14 mouse cellular contexts compared by ENCODE assay signal in the genomic region with DNA sequence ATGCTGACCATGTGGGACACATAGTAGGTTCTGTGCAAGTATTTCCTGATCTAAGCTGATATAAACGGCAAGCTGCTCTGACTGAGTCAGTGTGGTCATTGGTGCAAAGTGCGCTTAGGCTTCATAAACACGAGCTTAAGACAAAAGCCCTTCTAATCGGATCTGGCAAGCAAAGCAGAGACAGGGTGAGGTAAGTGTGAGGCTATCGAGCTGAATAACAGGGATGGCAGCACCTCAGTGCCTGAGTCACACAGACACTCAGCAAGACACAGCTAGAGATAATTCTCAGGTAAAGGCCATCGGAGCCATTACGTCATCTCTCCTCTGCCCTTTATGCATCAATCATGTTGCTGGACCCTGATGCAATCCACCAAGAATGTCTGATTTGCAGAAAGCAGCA.
DNase-seq lines count a peak whose midpoint lies in the region; ATAC-seq lines count a peak whose summit lies in the region.
"Had no signal": no experiment of that assay in that cellular context is flagged by ENCODE, and none has a peak within 500 bp of the region (broad histone marks: within the 10 kb centered on the region; RNA-seq: fewer than 3 reads in every experiment).

No protein-coding gene starts in this region.

- no peaks in the 10 kb centered on the region for H3K36me3 ChIP-seq in heart, embryonic 10.5 days
- H3K36me3 ChIP-seq in neural tube, embryonic 12.5 days, result no peaks in the 10 kb centered on the region
- no peaks in the 10 kb centered on the region for H3K36me3 ChIP-seq in intestine, embryonic 16.5 days (ENCODE audit: control insufficient read depth, insufficient read depth, low read length)
- H3K36me3 ChIP-seq: embryonic facial prominence, embryonic 13.5 days had no signal

- H3K27me3 ChIP-seq in heart, embryonic 10.5 days (ENCODE audit: insufficient read depth, poor library complexity, severe bottlenecking), result no peaks in the 10 kb centered on the region
- no peaks in the 10 kb centered on the region for H3K27me3 ChIP-seq in neural tube, embryonic 12.5 days (replicated peaks)
- H3K27me3 ChIP-seq in intestine, embryonic 16.5 days (replicated peaks; ENCODE audit: control insufficient read depth, insufficient read depth, low read length), result no peaks in the 10 kb centered on the region
- H3K27me3 ChIP-seq: embryonic facial prominence, embryonic 13.5 days had no signal

- ATAC-seq in neural tube, embryonic 12.5 days (ENCODE audit: low FRiP score, low read depth), result peak; percentile 21; the same call in 1 of the 2 replicates
- ATAC-seq in intestine, embryonic 16.5 days, result peak; percentile 85
- ATAC-seq in megakaryocyte-erythroid progenitor cell, adult 5-6 weeks (replicated peaks; ENCODE audit: low FRiP score, low TSS enrichment, poor library complexity, severe bottlenecking), result no peak
- ATAC-seq: CD4-positive, CD25-positive, alpha-beta regulatory T cell, adult 4 months had no signal

- H3K4me1 ChIP-seq in heart, embryonic 10.5 days, result peaks cover 5% of the 10 kb centered on the region; the same call in 1 of the 2 replicates
- no peaks in the 10 kb centered on the region for H3K4me1 ChIP-seq in neural tube, embryonic 12.5 days
- H3K4me1 ChIP-seq in intestine, embryonic 16.5 days (ENCODE audit: control insufficient read depth, insufficient read depth, low read length), result 0 out of 2 replicates have a peak, but pooled peaks cover 8% of the 10 kb centered on the region

- H3K9ac ChIP-seq in neural tube, embryonic 12.5 days, result no peak overlapping the region
- no peak overlapping the region for H3K9ac ChIP-seq in intestine, embryonic 16.5 days (ENCODE audit: low read depth, low read length)
- H3K9ac ChIP-seq: embryonic facial prominence, embryonic 13.5 days had no signal

- H3K4me3 ChIP-seq in heart, embryonic 10.5 days, result no peak overlapping the region
- H3K4me3 ChIP-seq in neural tube, embryonic 12.5 days, result no peak overlapping the region
- H3K4me3 ChIP-seq in intestine, embryonic 16.5 days (ENCODE audit: low read length), result no peak overlapping the region
- H3K4me3 ChIP-seq: embryonic facial prominence, embryonic 13.5 days had no signal

- no peak overlapping the region for H3K4me2 ChIP-seq in neural tube, embryonic 12.5 days (replicated peaks)
- H3K4me2 ChIP-seq in intestine, embryonic 16.5 days (ENCODE audit: low read depth, low read length), result no peak overlapping the region
- H3K4me2 ChIP-seq: embryonic facial prominence, embryonic 13.5 days had no signal

- peak overlapping the region; percentile 3; the same call in 1 of the 2 replicates for H3K27ac ChIP-seq in heart, embryonic 10.5 days
- H3K27ac ChIP-seq in neural tube, embryonic 12.5 days, result no peak overlapping the region
- H3K27ac ChIP-seq in intestine, embryonic 16.5 days (ENCODE audit: low read length), result no peak overlapping the region
- H3K27ac ChIP-seq: embryonic facial prominence, embryonic 13.5 days had no signal

- 0 out of 2 replicates have a peak, but pooled peaks cover 6% of the 10 kb centered on the region for H3K9me3 ChIP-seq in heart, embryonic 10.5 days
- 0 out of 2 replicates have a peak, but pooled peaks cover 5% of the 10 kb centered on the region for H3K9me3 ChIP-seq in neural tube, embryonic 12.5 days
- H3K9me3 ChIP-seq in intestine, embryonic 16.5 days (ENCODE audit: control insufficient read depth, low read length), result no peaks in the 10 kb centered on the region

- no peak for DNase-seq in heart, embryonic 10.5 days (ENCODE audit: low spot score)
- no peak for DNase-seq in heart, postnatal 4 days
- DNase-seq in neural tube, embryonic 10.5 days (ENCODE audit: extremely low spot score, low spot score), result no peak
- DNase-seq in left cerebral cortex, adult 9 months (ENCODE audit: low spot score in 2 of 2), result no peak
- DNase-seq in cerebellum, postnatal 25 days, result no peak
- DNase-seq: cerebellum, adult 11-12 months; gastrocnemius, postnatal 10 days; kidney, adult 11 months; midbrain, embryonic 14.5 days had no signal

- 46% methylated on average over 7 of the region's 7 CpGs for WGBS in heart, embryonic 10.5 days
- 81% methylated on average over 7 of the region's 7 CpGs for WGBS in neural tube, embryonic 12.5 days
- WGBS in intestine, embryonic 16.5 days, result 33% methylated on average over 7 of the region's 7 CpGs
